Comparison of ENCODE assay signal across 8 mouse cellular contexts in the genomic region with DNA sequence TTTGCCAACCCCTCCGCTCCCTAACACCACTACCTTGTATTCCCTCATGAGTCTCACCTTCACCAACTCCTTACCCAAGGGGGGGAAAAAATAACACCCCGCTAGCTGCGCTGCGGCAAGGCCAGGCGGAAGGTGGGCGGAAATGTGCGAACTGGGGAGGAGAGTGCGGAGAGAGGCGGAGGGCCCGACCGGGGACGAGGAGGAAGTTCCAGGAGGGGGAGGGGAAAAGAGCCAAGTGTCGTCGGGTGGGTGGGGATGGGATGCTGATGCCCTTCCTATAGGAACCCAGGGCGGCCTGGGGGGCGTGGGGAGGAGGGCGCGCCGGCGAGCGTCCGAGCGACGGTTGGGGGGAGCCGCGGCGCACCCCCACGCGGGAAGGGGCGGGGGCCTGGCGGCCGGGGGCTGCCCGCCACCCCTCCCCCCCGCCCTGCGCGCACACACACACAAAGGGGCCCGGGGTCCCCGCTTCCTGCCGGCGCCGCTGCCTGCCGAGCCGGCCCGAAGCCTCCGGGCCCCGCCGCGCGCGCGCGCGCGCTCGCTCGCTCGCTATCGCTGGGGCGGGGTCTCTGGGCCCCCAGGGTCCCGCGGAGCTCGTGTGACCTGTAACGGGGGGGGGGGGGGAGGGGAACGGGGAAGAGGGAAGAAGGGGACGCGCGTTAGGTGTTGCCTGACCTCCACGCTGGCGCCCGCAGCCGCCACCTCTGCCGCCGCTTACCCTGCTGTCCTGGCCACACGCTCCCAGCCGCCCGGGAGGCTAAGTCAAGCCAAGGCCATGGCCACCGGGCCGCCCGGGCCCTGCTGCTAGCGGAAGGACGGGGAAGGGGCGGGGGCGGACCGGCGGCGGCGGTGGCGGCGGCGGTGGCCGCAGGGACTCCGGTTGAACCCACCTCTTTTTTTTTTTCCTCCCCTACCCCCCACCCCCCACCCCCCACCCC. TPM values are rescaled to one million over a fixed set of nuclear protein-coding genes. Genes with fewer than 3 reads are reported as not detected.
DNase-seq lines count a peak whose midpoint lies in the region; ATAC-seq lines count a peak whose summit lies in the region.

A gene (minus strand): TSS at position 168 of the 935 bp plus-strand sequence.

- peak; percentile 90 for ATAC-seq in intestine, embryonic 14.5 days (replicated peaks; ENCODE audit: low FRiP score, low TSS enrichment, low read depth)
- peak; percentile 71 for ATAC-seq in megakaryocyte-erythroid progenitor cell, adult 5-6 weeks (replicated peaks; ENCODE audit: low FRiP score, low TSS enrichment, poor library complexity, severe bottlenecking)

- H3K9me3 ChIP-seq in intestine, embryonic 14.5 days (ENCODE audit: control insufficient read depth, low read length), result no peaks in the 10 kb centered on the region

- peak within 1 kb of the TSS; percentile 94 for H3K27ac ChIP-seq in intestine, embryonic 14.5 days (ENCODE audit: low read depth)

- H3K9ac ChIP-seq in intestine, embryonic 14.5 days (ENCODE audit: low read length), result peak within 1 kb of the TSS; percentile 78

- no peaks in the 10 kb centered on the region for H3K27me3 ChIP-seq in intestine, embryonic 14.5 days (replicated peaks; ENCODE audit: control insufficient read depth, insufficient read depth, low read length)

- peak within 1 kb of the TSS; percentile 50 for H3K4me3 ChIP-seq in intestine, embryonic 14.5 days (ENCODE audit: low read depth, low read length)

- H3K36me3 ChIP-seq in intestine, embryonic 14.5 days (ENCODE audit: control insufficient read depth, insufficient read depth, low read length), result peaks cover 10% of the 10 kb centered on the region

- DNase-seq in layer of hippocampus, adult 11-12 months (ENCODE audit: low spot score), result peak; percentile 29
- DNase-seq in layer of hippocampus, adult 9-10 months (ENCODE audit: low spot score), result no peak
- DNase-seq in embryo, embryonic 10 days (ENCODE audit: low spot score), result peak; percentile 75
- DNase-seq in gastrocnemius, postnatal 25 days, result peak; percentile 56
- peak; percentile 72 for DNase-seq in intestine, embryonic 14.5 days (ENCODE audit: low spot score)
- peak; percentile 8 to 45 for DNase-seq in left cerebral cortex, postnatal 25 days (ENCODE audit: low spot score in 2 of 2)
- peak; percentile 34 for DNase-seq in right cerebral cortex, postnatal 4 days

- intact Hi-C loops in left cerebral cortex, postnatal 25 days (cut with DNase I), result no loop called here

- peaks cover 3% of the 10 kb centered on the region; the same call in 1 of the 2 replicates for H3K4me1 ChIP-seq in intestine, embryonic 14.5 days (replicated peaks; ENCODE audit: control insufficient read depth, insufficient read depth, low read length)

- peak within 1 kb of the TSS; percentile 42 for H3K4me2 ChIP-seq in intestine, embryonic 14.5 days (ENCODE audit: low read length)

- 9% methylated on average over 27 of the region's 92 CpGs for WGBS in intestine, embryonic 14.5 days

RNA-seq across cellular contexts. Expression of the gene that starts here (rescaled TPM):
- 10 to 100 TPM; 21.0 to 22.0 TPM for total RNA-seq in gastrocnemius, postnatal 25 days (2021)
- polyA plus RNA-seq in intestine, embryonic 14.5 days (2014; fragmentation: Nextera tagmentation; extraction: Ambion mirVana), result 21.5 and 24.3 TPM in 2 replicates
- 10 to 100 TPM; 26.1 to 27.8 TPM for total RNA-seq in left cerebral cortex, postnatal 25 days (2021)
- 16.3 and 23.6 TPM in 2 replicates for total RNA-seq in megakaryocyte-erythroid progenitor cell, adult 5-6 weeks (2014; fragmentation: Nextera tagmentation)
- total RNA-seq in megakaryocyte-erythroid progenitor cell, adult 5-6 weeks (2017), result 17.2 and 21.6 TPM in 2 replicates
